Mouse (Mus musculus) forebrain, embryonic 16.5 days (tissue): Measurements from ENCODE around the gene Tmem106a. TPM values are rescaled to one million over a fixed set of nuclear protein-coding genes. Genes with fewer than 3 reads are reported as not detected.
A peak's percentile ranks its signal among the peaks of the same experiment; 100 is the strongest.
"Not testable (repeated sequence)": the region's sequence is repeated elsewhere in the genome, so short reads cannot be mapped to it uniquely, and the experiment has no call there.

ENCODE experiments used
- ATAC-seq: fragments of 200-750 bp; cut with Nextera tagmentation; 2 replicates; pipeline ENCODE4 v1.8.0; 2017; ENCODE audit warnings: mild to moderate bottlenecking, moderate library complexity
- H3K27ac ChIP-seq: fragments of 300-500 bp; sonication (generic); 2 replicates; pipeline ENCODE4 v1.5.1; 2014; ENCODE audit warnings: low read length, control low read depth
- H3K27me3 ChIP-seq: fragments of 300-500 bp; sonication (generic); replicated peaks from 2 replicates; pipeline ENCODE4 v1.6.1; 2014; ENCODE audit warnings: low read length; ENCODE audit not compliant: control insufficient read depth, insufficient read depth
- H3K36me3 ChIP-seq: fragments of 300-500 bp; sonication (generic); 2 replicates; pipeline ENCODE4 v1.6.1; 2014; ENCODE audit not compliant: control insufficient read depth, insufficient read depth
- H3K4me1 ChIP-seq: fragments of 300-500 bp; sonication (generic); replicated peaks from 2 replicates; pipeline ENCODE4 v1.6.1; 2014; ENCODE audit warnings: low read length; ENCODE audit not compliant: control insufficient read depth, insufficient read depth
- H3K4me2 ChIP-seq: fragments of 300-500 bp; sonication (generic); 2 replicates; pipeline ENCODE4 v1.6.1; 2014; ENCODE audit warnings: mild to moderate bottlenecking, low read length, control low read depth
- H3K4me3 ChIP-seq: fragments of 300-500 bp; sonication (generic); replicated peaks from 2 replicates; pipeline ENCODE4 v1.5.1; 2014; ENCODE audit warnings: mild to moderate bottlenecking, low read length, control low read depth
- H3K9ac ChIP-seq: fragments of 300-500 bp; sonication (generic); replicated peaks from 2 replicates; pipeline ENCODE4 v1.6.1; 2014; ENCODE audit warnings: low read depth, low read length, control low read depth
- H3K9me3 ChIP-seq: fragments of 300-500 bp; sonication (generic); 2 replicates; pipeline ENCODE4 v1.6.1; 2016; ENCODE audit warnings: low read length; ENCODE audit not compliant: control insufficient read depth
- WGBS: fragments of 180-500 bp; shearing (Covaris S2); extraction: QIAGEN DNeasy Blood & Tissue Kit; methylation state at CpG from one replicate; pipeline ENCODE4 v1.1.7; 2014; 5-methylcytosine and 5-hydroxymethylcytosine counted together
- polyA plus RNA-seq: library from polyadenylated mRNA; unstranded; fragments of >200 nt; fragmentation: Nextera tagmentation; extraction: Ambion mirVana; gene quantifications from 2 replicates; pipeline ENCODE4 v1.2.1, GENCODE M21; 2015

The Tmem106a gene
- polyA plus RNA-seq, 1 experiment from 2014 or later: 1.9 TPM

DNA sequence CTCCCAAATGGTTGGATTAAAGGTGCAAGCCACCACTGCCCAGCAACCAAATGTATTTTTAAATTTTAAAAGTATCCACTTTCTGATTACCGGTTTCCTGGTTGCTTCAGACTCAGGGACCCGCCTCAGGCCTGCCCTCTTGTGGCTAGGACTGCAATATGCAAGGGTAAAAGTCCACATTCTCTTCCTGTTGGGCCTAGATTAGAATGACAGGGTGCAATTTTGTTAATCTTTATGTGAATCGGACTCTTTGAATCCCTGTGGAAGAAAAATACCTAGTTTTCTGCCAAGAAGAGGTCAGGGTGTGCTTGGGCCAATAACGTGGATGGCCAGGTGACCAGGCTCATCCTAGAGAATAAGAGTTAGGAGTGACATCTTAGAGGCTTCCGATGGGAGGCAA is 7.4 kb downstream of the Tmem106a start:
- Histone ChIP-seq H3K4me1 (no peaks in the 10 kb centered on the region), H3K9ac (no peak overlapping the region), H3K27me3 (no peaks in the 10 kb centered on the region), H3K36me3 (no peaks in the 10 kb centered on the region), H3K9me3 (no peaks in the 10 kb centered on the region), H3K27ac (no peak overlapping the region), H3K4me3 (no peak overlapping the region), H3K4me2 (no peak overlapping the region)
- 28% methylated on average over 5 of the region's 5 CpGs for WGBS
- no peak for ATAC-seq

DNA sequence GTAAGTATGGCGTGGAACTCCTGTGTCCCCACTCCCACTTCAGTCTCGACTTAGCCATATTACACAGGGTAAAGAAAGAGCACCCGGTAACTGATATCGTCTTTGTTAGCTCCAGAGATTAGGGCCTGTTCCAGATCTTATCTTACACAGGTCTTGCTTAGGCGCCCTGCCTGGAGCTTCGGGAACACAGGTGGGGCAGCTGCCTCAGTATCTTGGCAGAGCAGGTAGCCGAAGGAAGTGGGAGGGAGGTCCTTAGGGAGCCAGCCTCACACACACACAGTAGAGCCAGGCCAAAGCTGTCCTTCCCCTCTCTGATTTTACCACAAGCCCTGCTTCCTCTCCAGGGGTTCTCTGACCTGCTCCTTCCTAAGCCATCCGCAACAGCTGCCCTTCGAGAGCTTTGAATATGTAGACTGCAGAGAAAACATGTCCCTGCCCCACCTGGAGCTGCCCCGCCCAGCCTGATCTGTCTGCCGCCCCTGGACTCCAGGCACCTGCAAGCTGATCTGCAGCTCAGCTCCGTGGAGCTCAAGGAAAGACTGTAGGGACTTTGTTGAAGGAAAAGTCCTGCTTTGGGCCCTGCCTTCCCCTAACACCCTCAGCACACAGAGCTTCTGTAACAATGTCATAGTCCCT is 8.1 kb downstream of the Tmem106a start:
- Histone ChIP-seq H3K36me3 (no peaks in the 10 kb centered on the region), H3K4me3 (no peak overlapping the region), H3K9ac (no peak overlapping the region), H3K9me3 (no peaks in the 10 kb centered on the region), H3K4me2 (no peak overlapping the region), H3K4me1 (no peaks in the 10 kb centered on the region), H3K27me3 (no peaks in the 10 kb centered on the region), H3K27ac (no peak overlapping the region)
- 87% methylated on average over 12 of the region's 12 CpGs for WGBS
- no peak for ATAC-seq

DNA sequence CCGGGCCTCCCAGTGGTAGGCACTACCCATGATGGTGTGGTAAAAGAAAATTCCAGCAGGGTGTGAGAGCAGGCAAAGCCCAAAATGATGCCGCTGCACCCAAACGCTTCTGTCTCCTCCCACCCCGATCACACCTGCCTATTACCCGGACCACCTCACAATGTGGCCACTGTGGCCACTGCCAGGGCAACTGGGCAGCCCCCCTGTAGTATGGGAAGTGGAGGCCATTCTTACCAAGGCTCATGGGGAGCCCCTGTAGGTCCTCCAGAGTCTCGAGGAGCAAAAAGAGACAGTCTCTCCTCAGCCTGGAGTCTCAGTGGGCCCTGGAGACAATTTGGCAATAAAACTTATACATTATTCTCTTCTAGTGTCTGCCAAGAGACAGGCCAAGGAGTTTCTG is 17.1 kb downstream of the Tmem106a start, which contains the start of gene Gm11634:
TSS of gene Gm11634 (minus strand) at position 101 of the 400 bp plus-strand sequence.
- Histone ChIP-seq H3K4me3 (no peak within 1 kb of the TSS), H3K4me1 (peaks cover 2% of the 10 kb centered on the region; the same call in 1 of the 2 replicates), H3K36me3 (no peaks in the 10 kb centered on the region), H3K27me3 (no peaks in the 10 kb centered on the region), H3K9me3 (no peaks in the 10 kb centered on the region), H3K27ac (no peak within 1 kb of the TSS), H3K9ac (no peak within 1 kb of the TSS), H3K4me2 (no peak within 1 kb of the TSS)
- WGBS: 71% methylated on average over 6 of the region's 6 CpGs
- no peak for ATAC-seq

DNA sequence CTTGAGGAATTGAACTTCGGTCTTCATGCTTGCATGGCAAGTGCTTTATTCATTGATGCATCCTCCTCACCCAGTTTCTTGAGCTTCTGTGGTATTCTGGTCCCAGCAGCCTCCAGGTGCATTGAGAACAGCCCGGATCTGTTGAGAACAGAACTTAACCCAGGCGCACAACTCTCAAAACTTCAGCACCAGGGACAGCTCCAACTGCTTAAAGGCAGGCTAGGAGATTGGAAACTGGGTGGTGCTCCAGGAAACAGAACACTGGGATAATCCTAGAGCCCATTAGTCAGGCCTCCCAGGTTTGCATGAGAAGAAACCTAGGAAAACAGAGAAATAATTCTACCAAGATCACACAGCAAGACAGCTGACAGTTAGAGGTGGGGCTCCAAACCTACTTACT is 20.4 kb downstream of the Tmem106a start:
- no peak for ATAC-seq
- WGBS: 15% methylated on average over 3 of the region's 3 CpGs

DNA sequence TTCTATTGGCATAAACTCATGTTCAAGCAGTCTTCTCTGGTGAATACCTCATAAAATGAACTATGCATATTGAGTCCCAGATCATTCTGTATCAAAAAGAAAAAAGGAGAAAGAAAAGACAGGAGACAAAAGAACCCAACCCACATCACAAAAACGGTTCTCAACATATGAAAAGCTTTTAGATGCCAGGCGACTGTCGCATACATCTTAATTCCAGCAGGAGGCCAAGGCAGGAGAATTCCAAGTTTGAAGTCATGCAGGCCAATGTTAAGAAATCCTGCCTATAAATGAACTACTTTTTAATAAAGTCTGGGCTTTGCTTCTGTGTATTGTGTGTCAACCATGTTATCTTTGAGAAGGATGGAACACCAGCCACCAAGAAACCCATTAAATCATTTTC is 22.1 kb downstream of the Tmem106a start:
- Histone ChIP-seq H3K27ac (peak overlapping the region; percentile 74), H3K4me3 (peak overlapping the region; percentile 46), H3K36me3 (no peaks in the 10 kb centered on the region), H3K4me2 (peak overlapping the region; percentile 53), H3K9ac (peak overlapping the region; percentile 56; the same call in 1 of the 2 replicates), H3K27me3 (no peaks in the 10 kb centered on the region), H3K9me3 (no peaks in the 10 kb centered on the region), H3K4me1 (peaks cover 1% of the 10 kb centered on the region; the same call in 1 of the 2 replicates)
- 1% methylated on average over 3 of the region's 3 CpGs for WGBS
- ATAC-seq: no peak

More for the DNA sequence above, 20.4 kb downstream of the Tmem106a start:
- no peak overlapping the region for H3K4me3 ChIP-seq
- H3K27ac ChIP-seq: no peak overlapping the region
- H3K9ac ChIP-seq: no peak overlapping the region
- H3K9me3 ChIP-seq: no peaks in the 10 kb centered on the region
- no peaks in the 10 kb centered on the region for H3K36me3 ChIP-seq
- peaks cover 2% of the 10 kb centered on the region; the same call in 1 of the 2 replicates for H3K4me1 ChIP-seq
- H3K4me2 ChIP-seq: no peak overlapping the region
- H3K27me3 ChIP-seq: no peaks in the 10 kb centered on the region

DNA sequence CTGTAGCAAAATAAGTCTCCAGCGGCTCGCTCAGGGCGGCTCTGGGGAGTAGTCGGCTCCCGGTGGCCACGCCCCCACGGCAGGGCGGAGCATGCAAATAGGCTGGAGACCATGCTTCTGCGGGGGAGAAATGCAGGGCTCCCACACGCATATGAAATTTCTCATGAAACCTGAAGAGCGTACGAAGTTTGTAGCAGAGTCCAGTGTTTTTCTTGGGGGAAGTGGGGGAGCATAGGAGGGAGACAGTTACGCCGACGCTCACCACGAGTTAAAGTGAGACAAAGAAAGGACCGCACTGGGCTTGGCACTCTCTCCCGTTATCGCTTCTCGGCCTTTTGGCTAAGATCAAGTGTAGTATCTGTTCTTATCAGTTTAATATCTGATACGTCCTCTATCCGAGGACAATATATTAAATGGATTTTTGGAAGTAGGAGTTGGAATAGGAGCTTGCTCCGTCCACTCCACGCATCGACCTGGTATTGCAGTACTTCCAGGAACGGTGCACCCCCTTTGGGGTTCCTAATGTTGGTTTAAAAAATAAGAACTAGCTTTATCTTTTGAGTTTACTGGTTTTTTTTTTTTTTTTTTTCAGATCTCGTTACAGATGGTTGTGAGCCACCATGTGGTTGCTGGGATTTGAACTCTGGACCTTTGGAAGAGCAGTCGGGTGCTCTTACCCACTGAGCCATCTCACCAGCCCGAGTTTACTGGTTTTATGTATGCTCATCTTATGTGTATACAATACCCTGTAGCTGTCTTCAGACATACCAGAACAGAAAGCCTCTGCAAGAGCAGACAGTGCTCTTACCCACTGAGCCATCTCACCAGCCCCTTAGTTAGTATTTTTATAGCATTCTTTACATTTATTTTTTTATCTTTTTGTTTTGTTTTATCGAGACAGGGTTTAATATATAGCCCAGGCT is 22.8 kb downstream of the Tmem106a start:
- not testable (repeated sequence) for H3K9me3 ChIP-seq, H3K4me1 ChIP-seq, H3K27me3 ChIP-seq, H3K36me3 ChIP-seq
- Histone ChIP-seq H3K4me2 (peak overlapping the region; percentile 53), H3K27ac (peak overlapping the region; percentile 74), H3K4me3 (peak overlapping the region; percentile 46), H3K9ac (peak overlapping the region; percentile 56)
- peak; percentile 94 for ATAC-seq
- 2% methylated on average over 30 of the region's 30 CpGs for WGBS

DNA sequence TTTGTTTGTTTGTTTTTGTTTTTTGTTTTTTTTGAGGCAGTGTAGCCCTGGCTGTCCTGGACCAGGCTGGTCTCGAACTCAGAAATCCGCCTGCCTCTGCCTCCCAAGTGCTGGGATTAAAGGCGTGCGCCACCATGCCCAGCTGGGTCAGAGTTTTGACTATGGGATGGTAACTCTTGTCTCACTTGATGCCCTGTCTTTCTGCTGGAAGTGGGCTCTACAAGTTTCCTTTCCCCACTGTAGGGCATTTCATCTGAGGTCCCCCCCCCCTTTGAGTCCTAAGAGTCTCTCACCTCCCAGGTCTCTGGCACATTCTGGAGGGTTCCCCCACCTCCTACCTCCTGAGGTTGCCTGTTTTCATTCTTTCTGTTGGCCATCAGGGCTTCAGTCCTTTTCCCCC is 25.1 kb downstream of the Tmem106a start:
- H3K4me2 ChIP-seq, H3K36me3 ChIP-seq, H3K9me3 ChIP-seq, H3K4me1 ChIP-seq, H3K4me3 ChIP-seq, H3K27ac ChIP-seq, ATAC-seq, H3K9ac ChIP-seq, H3K27me3 ChIP-seq: not testable (repeated sequence)
- WGBS: 91% methylated on average over 4 of the region's 4 CpGs

DNA sequence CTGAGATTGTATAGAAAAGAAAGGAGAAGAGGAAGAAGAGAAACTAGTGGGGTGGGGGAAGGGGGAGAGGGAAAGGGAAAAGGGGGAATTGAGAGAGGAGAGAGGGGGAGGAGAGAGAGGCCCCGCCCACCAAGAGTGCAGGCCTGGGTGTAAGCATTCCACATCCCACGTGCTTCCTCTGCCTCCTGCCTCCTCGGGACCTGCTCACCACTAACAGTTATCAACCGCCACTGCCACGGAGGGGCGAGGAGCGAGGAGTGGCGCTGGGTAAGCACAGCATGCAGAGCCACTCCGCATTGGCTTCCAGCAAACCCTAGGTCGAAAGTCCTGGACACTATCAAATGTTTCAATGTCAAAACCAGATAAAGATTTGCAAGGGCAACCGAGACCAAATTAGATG is 28.4 kb downstream of the Tmem106a start:
- Histone ChIP-seq H3K4me2 (no peak overlapping the region), H3K9ac (no peak overlapping the region), H3K27me3 (no peaks in the 10 kb centered on the region), H3K4me1 (peaks cover 6% of the 10 kb centered on the region; the same call in 1 of the 2 replicates), H3K4me3 (no peak overlapping the region), H3K36me3 (no peaks in the 10 kb centered on the region), H3K27ac (no peak overlapping the region), H3K9me3 (no peaks in the 10 kb centered on the region)
- ATAC-seq: no peak
- WGBS: 43% methylated on average over 11 of the region's 11 CpGs

DNA sequence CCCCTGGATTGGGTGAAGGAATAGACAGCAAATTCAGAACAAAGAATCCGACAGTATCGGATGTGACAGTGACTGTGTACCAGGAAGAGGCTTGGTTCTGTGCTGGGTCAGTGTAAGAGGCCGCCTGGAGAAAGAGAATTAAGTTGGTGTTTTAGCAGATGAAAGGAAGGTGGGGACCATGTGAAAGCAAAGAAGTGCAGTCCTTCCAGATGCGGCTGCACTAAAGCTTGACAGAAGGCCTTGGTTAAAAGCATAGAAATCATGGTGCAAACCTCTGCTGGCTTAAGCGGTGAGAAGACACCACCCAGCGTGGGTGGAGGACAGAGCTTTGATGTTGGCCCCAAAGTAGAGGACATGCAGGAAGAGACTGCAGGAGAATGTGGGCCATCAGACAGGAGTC is 31.6 kb downstream of the Tmem106a start:
- no peak for ATAC-seq
- peaks cover 27% of the 10 kb centered on the region for H3K4me1 ChIP-seq
- no peaks in the 10 kb centered on the region for H3K36me3 ChIP-seq
- 84% methylated on average over 6 of the region's 6 CpGs for WGBS
- no peak overlapping the region for H3K4me3 ChIP-seq
- H3K27me3 ChIP-seq: no peaks in the 10 kb centered on the region
- no peak overlapping the region for H3K4me2 ChIP-seq
- no peak overlapping the region for H3K27ac ChIP-seq
- H3K9ac ChIP-seq: no peak overlapping the region
- H3K9me3 ChIP-seq: no peaks in the 10 kb centered on the region
